8 mouse cellular contexts compared by ENCODE assay signal in the genomic region with DNA sequence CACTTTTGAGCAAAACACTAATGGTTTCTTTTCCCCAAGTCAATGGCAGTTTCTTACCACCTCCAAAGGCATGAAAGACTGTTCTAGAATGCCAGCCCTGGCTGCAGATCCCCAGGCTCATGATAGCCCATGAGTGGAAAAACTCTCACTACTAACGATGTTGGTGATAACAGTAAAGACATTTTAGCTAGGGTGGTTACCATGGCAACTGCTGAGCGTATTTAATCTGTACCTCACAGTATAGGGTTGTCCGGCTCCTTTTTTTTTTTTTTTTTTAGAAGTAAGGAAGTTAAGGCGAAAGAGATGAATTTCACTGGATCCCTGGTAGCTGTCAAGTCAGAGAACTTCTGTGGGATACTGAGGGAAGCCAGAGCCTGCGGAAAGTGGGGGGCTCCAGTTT.
A peak's percentile ranks its signal among the peaks of the same experiment; 100 is the strongest.
DNase-seq lines count a peak whose midpoint lies in the region; ATAC-seq and TF ChIP-seq lines count a peak whose summit lies in the region.

No protein-coding gene starts in this region.

- 42% methylated on average over 5 of the region's 5 CpGs for WGBS in hindbrain, postnatal 0 days
- 54% methylated on average over 5 of the region's 5 CpGs for WGBS in hindbrain, embryonic 12.5 days
- WGBS in limb, embryonic 10.5 days, result 56% methylated on average over 5 of the region's 5 CpGs

- no peaks in the 10 kb centered on the region for H3K27me3 ChIP-seq in hindbrain, postnatal 0 days (ENCODE audit: insufficient read depth, low read length)
- no peaks in the 10 kb centered on the region for H3K27me3 ChIP-seq in hindbrain, embryonic 12.5 days
- H3K27me3 ChIP-seq in limb, embryonic 10.5 days (ENCODE audit: low read depth, poor library complexity, severe bottlenecking), result no peaks in the 10 kb centered on the region

- no peak overlapping the region for H3K9ac ChIP-seq in hindbrain, postnatal 0 days (replicated peaks; ENCODE audit: low read length)
- no peak overlapping the region for H3K9ac ChIP-seq in hindbrain, embryonic 12.5 days

- H3K4me3 ChIP-seq in hindbrain, postnatal 0 days (ENCODE audit: low read length), result no peak overlapping the region
- no peak overlapping the region for H3K4me3 ChIP-seq in hindbrain, embryonic 12.5 days
- no peak overlapping the region for H3K4me3 ChIP-seq in limb, embryonic 10.5 days

- no peak for ATAC-seq in hindbrain, postnatal 0 days
- ATAC-seq in hindbrain, embryonic 12.5 days (ENCODE audit: low FRiP score), result no peak
- ATAC-seq in CD4-positive, CD25-positive, alpha-beta regulatory T cell, adult 4 months, result peak; percentile 26
- ATAC-seq in megakaryocyte, adult 5-6 weeks (ENCODE audit: poor library complexity, severe bottlenecking), result no peak

- H3K4me2 ChIP-seq in hindbrain, postnatal 0 days (ENCODE audit: low read depth, low read length), result no peak overlapping the region
- H3K4me2 ChIP-seq in hindbrain, embryonic 12.5 days (replicated peaks), result no peak overlapping the region

- H3K36me3 ChIP-seq in hindbrain, postnatal 0 days (ENCODE audit: insufficient read depth, low read length), result no peaks in the 10 kb centered on the region
- no peaks in the 10 kb centered on the region for H3K36me3 ChIP-seq in hindbrain, embryonic 12.5 days
- no peaks in the 10 kb centered on the region for H3K36me3 ChIP-seq in limb, embryonic 10.5 days

- no peak for TF ChIP-seq CTCF in hindbrain, postnatal 0 days (IDR thresholded peaks at IDR 0.05; ENCODE audit: low read depth)

- DNase-seq in hindbrain, postnatal 0 days (ENCODE audit: low spot score), result peak; percentile 68
- DNase-seq in brain, adult 2 months (ENCODE audit: low read depth, low spot score), result peak; percentile 62
- no peak for DNase-seq in limb, embryonic 10.5 days (ENCODE audit: low spot score)
- no peak for DNase-seq in B cell, adult 2 months
- DNase-seq in ovary, postnatal 10 days (ENCODE audit: low spot score), result no peak

- H3K27ac ChIP-seq in hindbrain, postnatal 0 days, result no peak overlapping the region
- H3K27ac ChIP-seq in hindbrain, embryonic 12.5 days, result no peak overlapping the region
- H3K27ac ChIP-seq in limb, embryonic 10.5 days, result peak overlapping the region; percentile 87

- peaks cover 7% of the 10 kb centered on the region for H3K4me1 ChIP-seq in hindbrain, postnatal 0 days (ENCODE audit: insufficient read depth, low read length)
- H3K4me1 ChIP-seq in hindbrain, embryonic 12.5 days, result peaks cover 17% of the 10 kb centered on the region
- peaks cover 56% of the 10 kb centered on the region for H3K4me1 ChIP-seq in limb, embryonic 10.5 days

- no peaks in the 10 kb centered on the region for H3K9me3 ChIP-seq in hindbrain, postnatal 0 days (ENCODE audit: low read length)
- H3K9me3 ChIP-seq in hindbrain, embryonic 12.5 days (replicated peaks), result no peaks in the 10 kb centered on the region
- H3K9me3 ChIP-seq in limb, embryonic 10.5 days (replicated peaks), result no peaks in the 10 kb centered on the region

Comparison
In these comparisons a context has a peak if more than half of its experiments do, and no peak if none do; other contexts are left out.
1. DNase-seq: peak in hindbrain, postnatal 0 days (single experiment) and brain, adult 2 months (single experiment); none in limb, embryonic 10.5 days (single experiment), B cell, adult 2 months (0 of 2) and ovary, postnatal 10 days (single experiment).